Mouse (Mus musculus): Measurements from ENCODE around the gene Wwp2. TPM values are rescaled to one million over a fixed set of nuclear protein-coding genes. Genes with fewer than 3 reads are reported as not detected.

The Wwp2 gene
- polyA plus RNA-seq, 1 experiment: 109 TPM

GRCm38 (mm10) chr8:107411391-107411790 lies 24.8 kb upstream of the Wwp2 start:
- 0 out of 2 replicates have a peak, but pooled peaks have one; percentile 1 for TF ChIP-seq CTCF (IDR thresholded peaks at IDR 0.05; ENCODE audit: control insufficient read depth, insufficient read depth, insufficient replicate concordance, low read depth, low read length)
- TF ChIP-seq POLR2A (IDR thresholded peaks at IDR 0.05; ENCODE audit: control insufficient read depth, low read depth, low read length): no peak
- peaks cover 2% of the 10 kb centered on the region for H3K36me3 ChIP-seq (ENCODE audit: control insufficient read depth, insufficient read depth, low read length)
- no peak overlapping the region for H3K27ac ChIP-seq (ENCODE audit: control insufficient read depth, insufficient read depth, low read depth, low read length)
- H3K4me3 ChIP-seq (ENCODE audit: control insufficient read depth, low read depth, low read length): no peak overlapping the region
- H3K4me1 ChIP-seq (ENCODE audit: control insufficient read depth, insufficient read depth, low read length): no peaks in the 10 kb centered on the region
- H3K27me3 ChIP-seq (ENCODE audit: control insufficient read depth, insufficient read depth, low read length): no peaks in the 10 kb centered on the region

- no peak overlapping the region for H3K27ac ChIP-seq (ENCODE audit: control insufficient read depth, insufficient read depth, low read depth, low read length)
- peaks cover 2% of the 10 kb centered on the region for H3K36me3 ChIP-seq (ENCODE audit: control insufficient read depth, insufficient read depth, low read length)
- H3K27me3 ChIP-seq (ENCODE audit: control insufficient read depth, insufficient read depth, low read length): no peaks in the 10 kb centered on the region
- H3K4me1 ChIP-seq (ENCODE audit: control insufficient read depth, insufficient read depth, low read length): no peaks in the 10 kb centered on the region
- no peak for TF ChIP-seq POLR2A (IDR thresholded peaks at IDR 0.05; ENCODE audit: control insufficient read depth, low read depth, low read length)
- no peak for TF ChIP-seq CTCF (IDR thresholded peaks at IDR 0.05; ENCODE audit: control insufficient read depth, insufficient read depth, insufficient replicate concordance, low read depth, low read length)
- no peak overlapping the region for H3K4me3 ChIP-seq (ENCODE audit: control insufficient read depth, low read depth, low read length)
These were observed 23.6 kb upstream of the Wwp2 start for GRCm38 (mm10) chr8:107412552-107412951.

- H3K36me3 ChIP-seq (ENCODE audit: control insufficient read depth, insufficient read depth, low read length): peaks cover 3% of the 10 kb centered on the region
- no peaks in the 10 kb centered on the region for H3K27me3 ChIP-seq (ENCODE audit: control insufficient read depth, insufficient read depth, low read length)
- no peak overlapping the region for H3K27ac ChIP-seq (ENCODE audit: control insufficient read depth, insufficient read depth, low read depth, low read length)
- H3K4me1 ChIP-seq (ENCODE audit: control insufficient read depth, insufficient read depth, low read length): no peaks in the 10 kb centered on the region
- H3K4me3 ChIP-seq (ENCODE audit: control insufficient read depth, low read depth, low read length): no peak overlapping the region
- TF ChIP-seq CTCF (IDR thresholded peaks at IDR 0.05; ENCODE audit: control insufficient read depth, insufficient read depth, insufficient replicate concordance, low read depth, low read length): no peak
- no peak for TF ChIP-seq POLR2A (IDR thresholded peaks at IDR 0.05; ENCODE audit: control insufficient read depth, low read depth, low read length)
These were observed 22.3 kb upstream of the Wwp2 start for GRCm38 (mm10) chr8:107413881-107414280.

GRCm38 (mm10) chr8:107417001-107417400 lies 19.2 kb upstream of the Wwp2 start:
- no peak overlapping the region for H3K4me3 ChIP-seq (ENCODE audit: control insufficient read depth, low read depth, low read length)
- no peak overlapping the region for H3K27ac ChIP-seq (ENCODE audit: control insufficient read depth, insufficient read depth, low read depth, low read length)
- H3K4me1 ChIP-seq (ENCODE audit: control insufficient read depth, insufficient read depth, low read length): no peaks in the 10 kb centered on the region
- peaks cover 6% of the 10 kb centered on the region for H3K36me3 ChIP-seq (ENCODE audit: control insufficient read depth, insufficient read depth, low read length)
- H3K27me3 ChIP-seq (ENCODE audit: control insufficient read depth, insufficient read depth, low read length): no peaks in the 10 kb centered on the region
- TF ChIP-seq CTCF (IDR thresholded peaks at IDR 0.05; ENCODE audit: control insufficient read depth, insufficient read depth, insufficient replicate concordance, low read depth, low read length) (no peak), POLR2A (IDR thresholded peaks at IDR 0.05; ENCODE audit: control insufficient read depth, low read depth, low read length) (no peak)

- Histone ChIP-seq H3K27me3 (ENCODE audit: control insufficient read depth, insufficient read depth, low read length) (no peaks in the 10 kb centered on the region), H3K4me3 (ENCODE audit: control insufficient read depth, low read depth, low read length) (peak overlapping the region; percentile 100), H3K27ac (ENCODE audit: control insufficient read depth, insufficient read depth, low read depth, low read length) (peak overlapping the region; percentile 97), H3K4me1 (ENCODE audit: control insufficient read depth, insufficient read depth, low read length) (peaks cover 5% of the 10 kb centered on the region), H3K36me3 (ENCODE audit: control insufficient read depth, insufficient read depth, low read length) (peaks cover 2% of the 10 kb centered on the region)
- TF ChIP-seq CTCF (IDR thresholded peaks at IDR 0.05; ENCODE audit: control insufficient read depth, insufficient read depth, insufficient replicate concordance, low read depth, low read length) (no peak), POLR2A (IDR thresholded peaks at IDR 0.05; ENCODE audit: control insufficient read depth, low read depth, low read length) (no peak)
These were observed 12.0 kb upstream of the Wwp2 start for GRCm38 (mm10) chr8:107424176-107424575.

GRCm38 (mm10) chr8:107424597-107425229 lies 11.5 kb upstream of the Wwp2 start, which contains the start of gene Nob1:
Gene Nob1, minus strand, starts transcription at chr8:107425051.
- H3K27ac ChIP-seq (ENCODE audit: control insufficient read depth, insufficient read depth, low read depth, low read length): peak within 1 kb of the TSS; percentile 97
- peaks cover 2% of the 10 kb centered on the region for H3K36me3 ChIP-seq (ENCODE audit: control insufficient read depth, insufficient read depth, low read length)
- peak within 1 kb of the TSS; percentile 100 for H3K4me3 ChIP-seq (ENCODE audit: control insufficient read depth, low read depth, low read length)
- peaks cover 5% of the 10 kb centered on the region for H3K4me1 ChIP-seq (ENCODE audit: control insufficient read depth, insufficient read depth, low read length)
- TF ChIP-seq CTCF (IDR thresholded peaks at IDR 0.05; ENCODE audit: control insufficient read depth, insufficient read depth, insufficient replicate concordance, low read depth, low read length): peak; percentile 97
- peak; percentile 85 for TF ChIP-seq POLR2A (IDR thresholded peaks at IDR 0.05; ENCODE audit: control insufficient read depth, low read depth, low read length)
- no peaks in the 10 kb centered on the region for H3K27me3 ChIP-seq (ENCODE audit: control insufficient read depth, insufficient read depth, low read length)

- TF ChIP-seq CTCF (IDR thresholded peaks at IDR 0.05; ENCODE audit: control insufficient read depth, insufficient read depth, insufficient replicate concordance, low read depth, low read length) (no peak), POLR2A (IDR thresholded peaks at IDR 0.05; ENCODE audit: control insufficient read depth, low read depth, low read length) (no peak)
- H3K27ac ChIP-seq (ENCODE audit: control insufficient read depth, insufficient read depth, low read depth, low read length): no peak overlapping the region; the same call in 1 of the 2 replicates
- peaks cover 5% of the 10 kb centered on the region for H3K4me1 ChIP-seq (ENCODE audit: control insufficient read depth, insufficient read depth, low read length)
- H3K27me3 ChIP-seq (ENCODE audit: control insufficient read depth, insufficient read depth, low read length): no peaks in the 10 kb centered on the region
- H3K4me3 ChIP-seq (ENCODE audit: control insufficient read depth, low read depth, low read length): peak overlapping the region; percentile 100
- peaks cover 2% of the 10 kb centered on the region for H3K36me3 ChIP-seq (ENCODE audit: control insufficient read depth, insufficient read depth, low read length)
These were observed 11.0 kb upstream of the Wwp2 start for GRCm38 (mm10) chr8:107425230-107425597.
